Mouse (Mus musculus): ENCODE data around the gene Lrrc8c. TPM values are rescaled to one million over a fixed set of nuclear protein-coding genes. Genes with fewer than 3 reads are reported as not detected.
A peak's percentile ranks its signal among the peaks of the same experiment; 100 is the strongest.

Lrrc8c gene
- polyA plus RNA-seq, 1 experiment from 2014 or later = 12.8 TPM

GRCm38 (mm10) chr5:105558517-105558916, 39.3 kb downstream of the Lrrc8c start:
- 92% methylated on average over 4 of the region's 4 CpGs for WGBS
- no peaks in the 10 kb centered on the region for H3K36me3 ChIP-seq (ENCODE audit: control insufficient read depth, insufficient read depth, low read length)
- H3K27me3 ChIP-seq (ENCODE audit: control insufficient read depth, insufficient read depth, low read length) = no peaks in the 10 kb centered on the region

DNA sequence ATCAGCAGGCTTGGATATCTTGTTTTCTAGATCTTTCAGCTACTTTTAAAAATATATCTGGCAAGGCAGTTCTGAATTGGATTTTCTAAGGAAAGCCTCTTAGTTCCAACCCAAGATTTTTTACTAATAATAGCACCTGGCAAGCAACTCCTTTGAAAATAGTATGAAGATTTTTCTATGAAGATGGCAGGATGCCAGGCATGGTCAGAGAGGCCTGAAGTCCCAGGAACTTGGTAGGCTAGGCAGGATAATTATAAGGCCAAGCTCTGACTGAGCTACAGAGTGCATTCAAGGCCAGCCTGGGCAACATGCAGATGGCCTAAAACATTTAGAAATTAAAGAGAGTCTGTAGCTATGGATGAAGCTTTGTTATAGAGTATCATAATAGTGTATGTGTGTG, 42.7 kb downstream of the Lrrc8c start:
- no peaks in the 10 kb centered on the region for H3K9me3 ChIP-seq (ENCODE audit: control insufficient read depth, low read length)
- H3K36me3 ChIP-seq (ENCODE audit: control insufficient read depth, insufficient read depth, low read length) = no peaks in the 10 kb centered on the region
- no peak overlapping the region for H3K27ac ChIP-seq (ENCODE audit: low read depth, low read length)
- no peaks in the 10 kb centered on the region for H3K27me3 ChIP-seq (ENCODE audit: control insufficient read depth, insufficient read depth, low read length)
- H3K9ac ChIP-seq (ENCODE audit: low read length) = no peak overlapping the region
- no peaks in the 10 kb centered on the region for H3K4me1 ChIP-seq (ENCODE audit: control insufficient read depth, insufficient read depth, low read length)
- peak; percentile 23 for DNase-seq (ENCODE audit: low spot score, missing footprints)
- H3K4me2 ChIP-seq = no peak overlapping the region
- H3K4me3 ChIP-seq (ENCODE audit: low read depth, low read length) = no peak overlapping the region
- ATAC-seq (ENCODE audit: low FRiP score) = no peak

More at GRCm38 (mm10) chr5:105558517-105558916, 39.3 kb downstream of the Lrrc8c start:
- H3K27ac ChIP-seq (ENCODE audit: low read depth, low read length) = no peak overlapping the region
- H3K4me3 ChIP-seq (ENCODE audit: low read depth, low read length) = no peak overlapping the region
- H3K4me1 ChIP-seq (ENCODE audit: control insufficient read depth, insufficient read depth, low read length) = no peaks in the 10 kb centered on the region
- H3K4me2 ChIP-seq = no peak overlapping the region
- H3K9me3 ChIP-seq (ENCODE audit: control insufficient read depth, low read length) = no peaks in the 10 kb centered on the region
- DNase-seq (ENCODE audit: low spot score, missing footprints) (no peak), ATAC-seq (ENCODE audit: low FRiP score) (no peak)
- no peak overlapping the region for H3K9ac ChIP-seq (ENCODE audit: low read length)

DNA sequence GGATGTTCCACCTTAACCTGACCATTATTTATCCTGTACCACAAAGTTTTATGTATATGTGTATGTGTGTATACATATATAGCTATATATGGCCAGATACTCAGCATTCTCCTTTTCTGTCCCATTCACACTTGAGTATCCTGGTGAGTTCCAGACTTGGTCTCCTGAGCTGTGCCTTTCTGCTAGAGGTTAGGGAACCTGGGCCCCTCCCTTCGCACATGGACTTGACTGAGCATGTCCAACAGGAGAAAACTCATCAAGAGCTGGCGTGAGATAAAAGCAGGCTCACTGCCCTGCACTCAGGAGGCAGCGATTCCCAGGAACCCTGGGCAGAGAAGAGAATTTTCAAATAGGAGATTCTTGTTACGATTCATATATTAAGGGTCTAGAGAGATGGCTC, 45.6 kb downstream of the Lrrc8c start:
- Histone ChIP-seq H3K4me3 (ENCODE audit: low read depth, low read length) (no peak overlapping the region), H3K4me1 (ENCODE audit: control insufficient read depth, insufficient read depth, low read length) (no peaks in the 10 kb centered on the region), H3K36me3 (ENCODE audit: control insufficient read depth, insufficient read depth, low read length) (no peaks in the 10 kb centered on the region), H3K9me3 (ENCODE audit: control insufficient read depth, low read length) (no peaks in the 10 kb centered on the region), H3K27me3 (ENCODE audit: control insufficient read depth, insufficient read depth, low read length) (no peaks in the 10 kb centered on the region), H3K9ac (ENCODE audit: low read length) (no peak overlapping the region), H3K27ac (ENCODE audit: low read depth, low read length) (no peak overlapping the region), H3K4me2 (no peak overlapping the region)
- ATAC-seq (ENCODE audit: low FRiP score) (no peak), DNase-seq (ENCODE audit: low spot score, missing footprints) (peak; percentile 23)
- 91% methylated on average over 4 of the region's 4 CpGs for WGBS

DNA sequence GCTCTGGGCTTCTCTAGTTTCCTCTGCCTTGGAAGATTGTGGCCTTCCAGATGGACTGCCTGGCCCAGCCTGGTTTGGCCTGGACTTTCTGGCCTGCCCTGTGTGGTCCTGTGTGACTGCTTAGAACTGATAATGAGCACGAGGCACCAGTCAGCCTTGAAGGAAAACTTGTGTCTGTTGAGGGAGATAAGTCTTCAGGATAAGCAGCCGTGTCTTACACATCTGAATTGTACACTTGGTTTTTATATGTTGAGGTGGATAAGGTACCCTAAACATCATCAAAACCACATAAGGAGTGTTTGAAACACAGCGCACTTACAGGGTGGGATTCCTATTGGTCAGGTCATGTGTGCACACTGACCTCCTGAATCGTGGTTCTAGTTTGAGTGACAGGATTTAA, 46.6 kb downstream of the Lrrc8c start:
- Histone ChIP-seq H3K9me3 (ENCODE audit: control insufficient read depth, low read length) (no peaks in the 10 kb centered on the region), H3K36me3 (ENCODE audit: control insufficient read depth, insufficient read depth, low read length) (no peaks in the 10 kb centered on the region), H3K4me1 (ENCODE audit: control insufficient read depth, insufficient read depth, low read length) (no peaks in the 10 kb centered on the region), H3K4me3 (ENCODE audit: low read depth, low read length) (no peak overlapping the region), H3K27me3 (ENCODE audit: control insufficient read depth, insufficient read depth, low read length) (no peaks in the 10 kb centered on the region), H3K27ac (ENCODE audit: low read depth, low read length) (no peak overlapping the region), H3K4me2 (no peak overlapping the region), H3K9ac (ENCODE audit: low read length) (no peak overlapping the region)
- 92% methylated on average over 4 of the region's 4 CpGs for WGBS
- DNase-seq (ENCODE audit: low spot score, missing footprints) = peak; percentile 54
- no peak for ATAC-seq (ENCODE audit: low FRiP score)

DNA sequence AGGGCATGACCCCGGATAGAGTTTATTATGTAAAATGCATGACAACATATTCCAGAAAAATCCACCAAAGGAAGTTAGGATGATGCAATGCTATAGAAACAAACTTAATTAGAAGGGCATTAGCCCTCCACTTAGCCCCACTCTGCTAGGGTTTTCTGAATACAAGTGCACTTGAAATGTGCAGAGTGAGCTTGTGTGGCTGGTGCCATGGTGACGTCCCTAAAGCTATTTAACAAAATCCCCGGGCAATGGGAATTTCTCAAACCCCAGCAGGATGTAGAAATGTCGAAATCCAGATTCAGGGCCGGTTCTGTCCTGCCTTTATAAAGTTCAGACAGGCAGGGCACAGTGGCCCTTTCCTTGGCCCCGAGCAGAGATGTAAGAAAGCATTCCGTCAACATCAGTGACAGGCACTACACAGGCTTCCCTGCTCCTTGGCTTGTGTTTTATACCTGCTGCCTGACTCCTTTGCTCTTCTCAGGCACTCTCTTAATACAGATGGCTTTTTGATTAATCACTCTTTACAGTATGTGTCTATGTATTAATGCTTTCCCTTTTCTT, 47.7 kb downstream of the Lrrc8c start:
- peak; percentile 59 for ATAC-seq (ENCODE audit: low FRiP score)
- no peaks in the 10 kb centered on the region for H3K36me3 ChIP-seq (ENCODE audit: control insufficient read depth, insufficient read depth, low read length)
- no peak overlapping the region for H3K27ac ChIP-seq (ENCODE audit: low read depth, low read length)
- no peaks in the 10 kb centered on the region for H3K9me3 ChIP-seq (ENCODE audit: control insufficient read depth, low read length)
- H3K4me1 ChIP-seq (ENCODE audit: control insufficient read depth, insufficient read depth, low read length) = no peaks in the 10 kb centered on the region
- no peak for DNase-seq (ENCODE audit: low spot score, missing footprints)
- no peak overlapping the region for H3K9ac ChIP-seq (ENCODE audit: low read length)
- H3K4me3 ChIP-seq (ENCODE audit: low read depth, low read length) = no peak overlapping the region
- no peaks in the 10 kb centered on the region for H3K27me3 ChIP-seq (ENCODE audit: control insufficient read depth, insufficient read depth, low read length)
- 65% methylated on average over 7 of the region's 7 CpGs for WGBS
- H3K4me2 ChIP-seq = no peak overlapping the region

DNA sequence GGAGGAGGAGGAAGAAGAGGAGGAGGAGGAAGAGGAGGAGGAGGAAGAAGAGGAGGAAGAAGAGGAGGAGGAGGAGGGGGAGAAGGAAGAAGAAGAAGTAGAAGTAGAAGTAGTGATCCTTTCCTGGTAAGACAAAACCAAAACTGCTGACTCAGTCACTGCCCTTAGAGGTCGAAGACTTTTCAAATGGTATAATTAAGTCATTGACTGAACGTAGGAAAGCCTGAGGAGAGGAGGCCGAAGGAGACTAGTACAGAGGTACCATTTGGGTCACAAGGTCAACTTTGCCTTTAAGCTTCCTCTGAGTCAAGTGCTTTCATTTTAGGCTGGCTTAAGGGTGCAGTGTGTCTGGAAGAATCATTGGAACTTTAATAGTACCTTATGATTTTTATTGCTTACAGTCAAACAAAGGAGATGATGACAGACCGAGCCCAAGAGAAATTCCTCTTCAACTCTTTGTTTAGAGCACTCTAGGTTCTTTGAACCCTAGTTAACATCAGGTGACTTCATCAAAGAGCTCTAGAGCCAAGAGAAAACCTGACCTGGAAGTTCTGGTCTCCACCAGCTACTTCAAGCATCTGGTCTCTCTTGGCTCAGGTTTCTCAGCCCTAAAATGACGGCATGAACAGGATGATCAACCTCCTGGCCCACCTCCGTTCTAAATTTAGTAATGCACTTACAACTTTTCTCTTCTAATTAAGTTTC, 49.0 kb downstream of the Lrrc8c start:
- H3K27ac ChIP-seq (ENCODE audit: low read depth, low read length) = no peak overlapping the region
- H3K36me3 ChIP-seq (ENCODE audit: control insufficient read depth, insufficient read depth, low read length) = no peaks in the 10 kb centered on the region
- no peak overlapping the region for H3K9ac ChIP-seq (ENCODE audit: low read length)
- 80% methylated on average over 6 of the region's 6 CpGs for WGBS
- DNase-seq (ENCODE audit: low spot score, missing footprints) (no peak), ATAC-seq (ENCODE audit: low FRiP score) (no peak)
- H3K4me3 ChIP-seq (ENCODE audit: low read depth, low read length) = no peak overlapping the region
- H3K27me3 ChIP-seq (ENCODE audit: control insufficient read depth, insufficient read depth, low read length) = no peaks in the 10 kb centered on the region
- H3K4me2 ChIP-seq = no peak overlapping the region
- no peaks in the 10 kb centered on the region for H3K9me3 ChIP-seq (ENCODE audit: control insufficient read depth, low read length)
- no peaks in the 10 kb centered on the region for H3K4me1 ChIP-seq (ENCODE audit: control insufficient read depth, insufficient read depth, low read length)

DNA sequence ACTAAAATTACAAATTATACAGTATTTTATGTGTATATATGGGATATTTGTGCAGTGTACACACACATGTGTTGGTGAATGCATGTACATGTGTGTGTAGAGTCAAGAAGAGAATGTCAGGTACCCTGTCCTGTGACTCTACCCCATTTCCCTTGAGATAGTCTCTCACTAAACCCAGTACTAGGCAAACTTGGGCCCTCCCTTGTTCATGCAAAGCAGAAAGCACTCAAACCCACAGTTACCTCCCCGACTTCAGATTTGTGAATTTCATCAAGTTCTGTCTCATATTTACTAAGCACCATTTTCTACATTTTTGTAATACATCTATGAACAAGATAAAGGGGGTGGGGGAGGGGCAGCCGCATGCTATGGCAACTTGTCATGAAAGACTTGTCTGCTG, 50.0 kb downstream of the Lrrc8c start:
- no peaks in the 10 kb centered on the region for H3K36me3 ChIP-seq (ENCODE audit: control insufficient read depth, insufficient read depth, low read length)
- no peak overlapping the region for H3K4me2 ChIP-seq
- H3K4me1 ChIP-seq (ENCODE audit: control insufficient read depth, insufficient read depth, low read length) = no peaks in the 10 kb centered on the region
- DNase-seq (ENCODE audit: low spot score, missing footprints) (no peak), ATAC-seq (ENCODE audit: low FRiP score) (no peak)
- H3K9me3 ChIP-seq (ENCODE audit: control insufficient read depth, low read length) = no peaks in the 10 kb centered on the region
- no peak overlapping the region for H3K27ac ChIP-seq (ENCODE audit: low read depth, low read length)
- no peaks in the 10 kb centered on the region for H3K27me3 ChIP-seq (ENCODE audit: control insufficient read depth, insufficient read depth, low read length)
- H3K4me3 ChIP-seq (ENCODE audit: low read depth, low read length) = no peak overlapping the region
- no peak overlapping the region for H3K9ac ChIP-seq (ENCODE audit: low read length)
- 90% methylated on average over 2 of the region's 2 CpGs for WGBS

- H3K4me1 ChIP-seq (ENCODE audit: control insufficient read depth, insufficient read depth, low read length) = no peaks in the 10 kb centered on the region
- H3K9me3 ChIP-seq (ENCODE audit: control insufficient read depth, low read length) = no peaks in the 10 kb centered on the region
- H3K4me3 ChIP-seq (ENCODE audit: low read depth, low read length) = no peak overlapping the region
- DNase-seq (ENCODE audit: low spot score, missing footprints) = no peak
- H3K27me3 ChIP-seq (ENCODE audit: control insufficient read depth, insufficient read depth, low read length) = no peaks in the 10 kb centered on the region
- no peak overlapping the region for H3K27ac ChIP-seq (ENCODE audit: low read depth, low read length)
- no peaks in the 10 kb centered on the region for H3K36me3 ChIP-seq (ENCODE audit: control insufficient read depth, insufficient read depth, low read length)
- H3K9ac ChIP-seq (ENCODE audit: low read length) = no peak overlapping the region
- no peak overlapping the region for H3K4me2 ChIP-seq
- ATAC-seq (ENCODE audit: low FRiP score) = no peak
- 80% methylated on average over 5 of the region's 5 CpGs for WGBS
These were observed 53.0 kb downstream of the Lrrc8c start for GRCm38 (mm10) chr5:105572160-105572692.

DNA sequence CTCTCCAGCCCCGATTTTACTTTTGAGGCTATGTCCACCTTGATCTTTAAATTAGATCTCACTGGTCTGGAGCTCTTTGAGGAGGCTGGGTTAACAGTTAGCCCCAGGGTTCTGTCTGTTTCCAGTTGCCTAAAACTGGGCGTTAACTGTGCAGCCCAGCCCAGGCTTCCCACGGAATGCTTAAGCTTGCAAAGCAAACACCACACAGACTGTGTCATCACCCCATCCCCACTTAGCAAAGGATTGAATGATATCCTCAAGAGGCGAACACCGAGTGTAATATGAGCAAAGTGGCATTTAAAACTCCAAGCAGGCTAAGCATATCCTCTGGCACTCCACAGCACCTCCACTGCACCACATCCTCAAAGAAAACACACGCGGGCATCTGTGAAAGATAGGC, 53.7 kb downstream of the Lrrc8c start:
- Histone ChIP-seq H3K4me3 (ENCODE audit: low read depth, low read length) (no peak overlapping the region), H3K4me1 (ENCODE audit: control insufficient read depth, insufficient read depth, low read length) (no peaks in the 10 kb centered on the region), H3K36me3 (ENCODE audit: control insufficient read depth, insufficient read depth, low read length) (no peaks in the 10 kb centered on the region), H3K9me3 (ENCODE audit: control insufficient read depth, low read length) (no peaks in the 10 kb centered on the region), H3K27ac (ENCODE audit: low read depth, low read length) (no peak overlapping the region), H3K9ac (ENCODE audit: low read length) (no peak overlapping the region), H3K27me3 (ENCODE audit: control insufficient read depth, insufficient read depth, low read length) (no peaks in the 10 kb centered on the region), H3K4me2 (no peak overlapping the region)
- DNase-seq (ENCODE audit: low spot score, missing footprints) (no peak), ATAC-seq (ENCODE audit: low FRiP score) (no peak)
- 75% methylated on average over 7 of the region's 7 CpGs for WGBS
